In the genomic region with DNA sequence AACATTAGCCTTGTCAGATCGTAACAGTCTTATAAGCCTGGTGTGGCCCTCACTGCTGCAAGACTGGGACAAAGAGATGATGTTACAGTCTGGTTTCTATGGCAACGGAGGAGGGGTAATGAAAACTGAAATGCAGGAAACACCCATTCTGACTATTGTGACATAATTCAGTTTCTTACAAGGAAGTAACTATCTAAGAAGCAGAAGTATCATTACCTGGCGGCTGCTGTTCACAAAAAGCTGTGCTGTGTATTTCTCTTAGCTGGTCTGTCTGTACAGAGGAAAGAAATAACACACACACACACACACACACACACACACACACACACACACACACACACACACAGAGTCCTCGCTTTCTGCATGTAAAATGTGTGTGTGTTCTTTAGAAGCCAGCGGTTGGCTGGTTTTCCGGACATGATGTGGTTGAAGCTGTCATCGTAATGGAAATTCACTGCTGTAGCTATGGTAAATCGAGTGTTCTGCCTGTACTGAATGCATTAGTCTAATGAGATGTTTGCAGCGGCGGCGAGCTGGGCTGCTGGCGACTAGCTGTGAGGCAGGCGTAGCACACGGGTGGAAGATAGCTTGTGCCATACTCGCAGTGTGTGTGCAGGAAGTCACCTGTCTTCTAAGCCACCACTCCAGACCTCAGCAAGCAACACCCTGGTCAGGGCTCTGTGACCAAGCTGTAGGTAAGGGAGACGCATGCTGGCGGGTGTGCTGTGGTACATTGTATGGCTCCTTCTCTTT, we compare ENCODE assay signal across 8 mouse cellular contexts. TPM values are rescaled to one million over a fixed set of nuclear protein-coding genes. Genes with fewer than 3 reads are reported as not detected.
DNase-seq lines count a peak whose midpoint lies in the region; ATAC-seq and TF ChIP-seq lines count a peak whose summit lies in the region.

A gene (plus strand): TSS at position 212 of the 753 bp plus-strand sequence.

- H3K9ac ChIP-seq in ES-Bruce4 (ENCODE audit: low read depth, poor library complexity, severe bottlenecking) = no peak within 1 kb of the TSS
- H3K9ac ChIP-seq in kidney, embryonic 14.5 days (ENCODE audit: low read depth, low read length) = no peak within 1 kb of the TSS
- H3K9ac ChIP-seq in lung, embryonic 16.5 days (ENCODE audit: low read length) = no peak within 1 kb of the TSS

- no peak within 1 kb of the TSS for H3K27ac ChIP-seq in ES-Bruce4 (ENCODE audit: insufficient read depth, low read length)
- H3K27ac ChIP-seq in kidney, embryonic 14.5 days (ENCODE audit: low read depth, low read length) = no peak within 1 kb of the TSS
- H3K27ac ChIP-seq in lung, embryonic 16.5 days (ENCODE audit: low read length) = no peak within 1 kb of the TSS

- H3K4me3 ChIP-seq in ES-Bruce4 (ENCODE audit: low read depth, low read length) = peak within 1 kb of the TSS; percentile 14
- H3K4me3 ChIP-seq in kidney, embryonic 14.5 days (ENCODE audit: low read length) = no peak within 1 kb of the TSS
- no peak within 1 kb of the TSS for H3K4me3 ChIP-seq in lung, embryonic 16.5 days (ENCODE audit: low read length)

- no peak for TF ChIP-seq CTCF in ES-Bruce4 (IDR thresholded peaks at IDR 0.05; ENCODE audit: low read depth, low read length)

- WGBS in kidney, embryonic 14.5 days = 48% methylated on average over 17 of the region's 17 CpGs
- WGBS in lung, embryonic 16.5 days = 47% methylated on average over 17 of the region's 17 CpGs

- H3K4me1 ChIP-seq in ES-Bruce4 (ENCODE audit: control insufficient read depth, insufficient read depth, low read length) = no peaks in the 10 kb centered on the region
- peaks cover 13% of the 10 kb centered on the region; the same call in 1 of the 2 replicates for H3K4me1 ChIP-seq in kidney, embryonic 14.5 days (ENCODE audit: control insufficient read depth, insufficient read depth, low read length)
- peaks cover 4% of the 10 kb centered on the region; the same call in 1 of the 2 replicates for H3K4me1 ChIP-seq in lung, embryonic 16.5 days (replicated peaks; ENCODE audit: control insufficient read depth, insufficient read depth, low read length)

- H3K4me2 ChIP-seq in kidney, embryonic 14.5 days (replicated peaks; ENCODE audit: low read depth, low read length) = no peak within 1 kb of the TSS
- peak within 1 kb of the TSS; percentile 18 for H3K4me2 ChIP-seq in lung, embryonic 16.5 days (ENCODE audit: low read depth, low read length)

- no peaks in the 10 kb centered on the region for H3K9me3 ChIP-seq in ES-Bruce4 (replicated peaks; ENCODE audit: control insufficient read depth, insufficient read depth, low read length, poor library complexity, severe bottlenecking)
- H3K9me3 ChIP-seq in kidney, embryonic 14.5 days (ENCODE audit: control insufficient read depth, low read length) = no peaks in the 10 kb centered on the region
- no peaks in the 10 kb centered on the region for H3K9me3 ChIP-seq in lung, embryonic 16.5 days (ENCODE audit: control insufficient read depth, low read length)

- H3K36me3 ChIP-seq in ES-Bruce4 (ENCODE audit: control insufficient read depth, insufficient read depth, low read length, poor library complexity, severe bottlenecking) = no peaks in the 10 kb centered on the region
- H3K36me3 ChIP-seq in kidney, embryonic 14.5 days (ENCODE audit: control insufficient read depth, insufficient read depth, low read length) = no peaks in the 10 kb centered on the region
- no peaks in the 10 kb centered on the region for H3K36me3 ChIP-seq in lung, embryonic 16.5 days (ENCODE audit: control insufficient read depth, insufficient read depth, low read length)

- TF ChIP-seq POLR2A in ES-Bruce4 (IDR thresholded peaks at IDR 0.05; ENCODE audit: insufficient read depth, low read length) = no peak

- H3K27me3 ChIP-seq in ES-Bruce4 (ENCODE audit: control insufficient read depth, insufficient read depth, low read length, poor library complexity, severe bottlenecking) = 0 out of 2 replicates have a peak, but pooled peaks cover 2% of the 10 kb centered on the region
- no peaks in the 10 kb centered on the region for H3K27me3 ChIP-seq in kidney, embryonic 14.5 days (ENCODE audit: control insufficient read depth, insufficient read depth, low read length)
- peaks cover 6% of the 10 kb centered on the region; the same call in 1 of the 2 replicates for H3K27me3 ChIP-seq in lung, embryonic 16.5 days (ENCODE audit: control insufficient read depth, insufficient read depth, low read depth, low read length)

- no peak for TF ChIP-seq EP300 in ES-Bruce4 (IDR thresholded peaks at IDR 0.05; ENCODE audit: insufficient read depth, low read depth, low read length)

- DNase-seq in adrenal gland, postnatal 14 days = peak; percentile 44
- peak; percentile 41 to 62 for DNase-seq in frontal cortex, adult 2 months (ENCODE audit: extremely low spot score in 1 of 2, low spot score in 1 of 2)
- DNase-seq in thymus, postnatal 36 days = peak; percentile 70 to 72
- DNase-seq in yolk sac, embryonic 10.5 days (ENCODE audit: low spot score) = no peak

- peak; percentile 32; the same call in 1 of the 2 replicates for ATAC-seq in kidney, embryonic 14.5 days (ENCODE audit: low FRiP score, low TSS enrichment)
- ATAC-seq in lung, embryonic 16.5 days (ENCODE audit: low read depth) = no peak
- peak; percentile 80 for ATAC-seq in neutrophil, adult 5-6 weeks (ENCODE audit: extremely low read depth, insufficient number of reproducible peaks, low FRiP score, poor library complexity, severe bottlenecking)

RNA-seq across cellular contexts. Expression of the gene that starts here (rescaled TPM):
- polyA plus RNA-seq in ES-Bruce4 (2011; ENCODE audit: insufficient read depth, insufficient read length, low read depth, missing spikeins) = 0.15 TPM in 1 of 2 replicates, not detected in the other
- total RNA-seq in adrenal gland, postnatal 14 days (2021) = 4.0 and 14.3 TPM in 2 replicates
- polyA plus RNA-seq in frontal cortex, adult 2 months (2012; rRNA removed) = 1.3 and 1.9 TPM in 2 replicates
- 0.47 and 0.53 TPM in 2 replicates for polyA plus RNA-seq in kidney, embryonic 14.5 days (2014; fragmentation: Nextera tagmentation; extraction: Ambion mirVana)
- polyA plus RNA-seq in lung, embryonic 16.5 days (2015; fragmentation: Nextera tagmentation; extraction: Ambion mirVana) = 0.38 and 0.41 TPM in 2 replicates
- 66.6 and 80.2 TPM in 2 replicates for total RNA-seq in neutrophil, adult 5-6 weeks (2017)

Comparison
In these comparisons a context has a peak if more than half of its experiments do, and no peak if none do; other contexts are left out.
1. Peak in ATAC-seq in kidney, embryonic 14.5 days; RNA of the gene not detected or under 1 TPM.